Mouse (Mus musculus) liver, embryonic 15.5 days (tissue): ENCODE data around the gene Zfp536. TPM values are rescaled to one million over a fixed set of nuclear protein-coding genes. Genes with fewer than 3 reads are reported as not detected.

Experiments used
- ATAC-seq: fragments of 200-750 bp; cut with Nextera tagmentation; 2 replicates; pipeline ENCODE4 v1.8.0; 2017; ENCODE audit warnings: moderate number of reproducible peaks, mild to moderate bottlenecking, moderate library complexity; ENCODE audit not compliant: insufficient read depth
- H3K27ac ChIP-seq: fragments of 300-500 bp; sonication (generic); replicated peaks from 2 replicates; pipeline ENCODE4 v1.5.1; 2015; ENCODE audit warnings: mild to moderate bottlenecking, inconsistent platforms
- H3K27me3 ChIP-seq: fragments of 300-500 bp; sonication (generic); 2 replicates; pipeline ENCODE4 v1.6.1; 2015; ENCODE audit warnings: mild to moderate bottlenecking, inconsistent platforms
- H3K36me3 ChIP-seq: fragments of 300-500 bp; sonication (generic); replicated peaks from 2 replicates; pipeline ENCODE4 v1.6.1; 2015; ENCODE audit warnings: moderate library complexity, mild to moderate bottlenecking, inconsistent platforms
- H3K4me1 ChIP-seq: fragments of 300-500 bp; sonication (generic); replicated peaks from 2 replicates; pipeline ENCODE4 v1.6.1; 2015; ENCODE audit warnings: inconsistent platforms
- H3K4me2 ChIP-seq: fragments of 300-500 bp; sonication (generic); 2 replicates; pipeline ENCODE4 v1.6.1; 2015; ENCODE audit warnings: moderate library complexity, mild to moderate bottlenecking, inconsistent platforms
- H3K4me3 ChIP-seq: fragments of 300-500 bp; sonication (generic); replicated peaks from 2 replicates; pipeline ENCODE4 v1.5.1; 2015; ENCODE audit warnings: mild to moderate bottlenecking, inconsistent platforms
- H3K9ac ChIP-seq: fragments of 300-500 bp; sonication (generic); 2 replicates; pipeline ENCODE4 v1.6.1; 2015; ENCODE audit warnings: moderate library complexity, mild to moderate bottlenecking, inconsistent platforms
- H3K9me3 ChIP-seq: fragments of 300-500 bp; sonication (generic); replicated peaks from 2 replicates; pipeline ENCODE4 v1.6.1; 2016; ENCODE audit warnings: inconsistent platforms
- WGBS: fragments of 180-500 bp; shearing (Covaris S2); methylation state at CpG from one replicate; pipeline ENCODE4 v1.1.7; 2015; ENCODE audit warnings: mixed read lengths; ENCODE audit not compliant: insufficient replicate concordance; 5-methylcytosine and 5-hydroxymethylcytosine counted together
- polyA plus RNA-seq: library from polyadenylated mRNA; unstranded; fragments of >200 nt; fragmentation: Nextera tagmentation; extraction: Ambion mirVana; gene quantifications from 2 replicates; pipeline ENCODE4 v1.2.1, GENCODE M21; 2015

The Zfp536 gene
- polyA plus RNA-seq, result 0.07 TPM in 1 of 2 replicates, not detected in the other

DNA sequence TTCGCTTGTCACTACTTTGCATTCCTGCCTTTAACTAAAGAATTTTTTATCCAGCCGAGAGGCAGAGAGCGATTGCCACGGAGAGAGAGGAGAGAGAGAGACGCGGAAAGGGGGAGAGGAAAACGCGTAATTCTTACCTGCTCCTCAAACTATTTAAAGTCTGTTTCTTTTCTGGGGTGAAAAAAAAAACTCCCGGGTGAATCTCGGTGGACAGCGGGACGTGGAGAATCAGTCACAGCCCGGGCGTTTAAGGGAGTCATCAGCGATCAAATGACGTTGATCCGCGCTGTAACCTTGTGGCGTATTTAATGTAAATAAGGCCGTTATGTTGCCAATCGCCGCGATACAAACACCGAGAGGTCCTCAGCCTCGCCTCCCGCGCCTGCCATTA is at the start of gene Zfp536:
Gene Zfp536 (minus strand): TSS at position 330 of the 391 bp plus-strand sequence.
- WGBS, result 2% methylated on average over 27 of the region's 27 CpGs
- H3K4me1 ChIP-seq, result no peaks in the 10 kb centered on the region
- H3K9ac ChIP-seq, result no peak within 1 kb of the TSS
- no peak within 1 kb of the TSS; the same call in 1 of the 2 replicates for H3K4me3 ChIP-seq
- no peak within 1 kb of the TSS for H3K27ac ChIP-seq
- H3K36me3 ChIP-seq, result no peaks in the 10 kb centered on the region
- ATAC-seq, result no peak
- peaks cover 83% of the 10 kb centered on the region for H3K27me3 ChIP-seq
- peak within 1 kb of the TSS; percentile 64 for H3K4me2 ChIP-seq
- no peaks in the 10 kb centered on the region for H3K9me3 ChIP-seq

GRCm38 (mm10) chr7:37820670-37821301 is 47.3 kb upstream of the Zfp536 start:
- 42% methylated on average over 11 of the region's 11 CpGs for WGBS
- ATAC-seq, result no peak

GRCm38 (mm10) chr7:37818631-37819340 is 45.3 kb upstream of the Zfp536 start:
- 73% methylated on average over 8 of the region's 8 CpGs for WGBS
- no peaks in the 10 kb centered on the region for H3K27me3 ChIP-seq
- no peak overlapping the region for H3K9ac ChIP-seq
- ATAC-seq, result no peak
- H3K4me3 ChIP-seq, result no peak overlapping the region
- H3K9me3 ChIP-seq, result no peaks in the 10 kb centered on the region
- H3K27ac ChIP-seq, result no peak overlapping the region
- H3K36me3 ChIP-seq, result no peaks in the 10 kb centered on the region
- no peak overlapping the region for H3K4me2 ChIP-seq
- 0 out of 2 replicates have a peak, but pooled peaks cover 5% of the 10 kb centered on the region for H3K4me1 ChIP-seq

More at GRCm38 (mm10) chr7:37820670-37821301, 47.3 kb upstream of the Zfp536 start:
- Histone ChIP-seq H3K4me2 (no peak overlapping the region), H3K36me3 (no peaks in the 10 kb centered on the region), H3K27me3 (no peaks in the 10 kb centered on the region), H3K9me3 (no peaks in the 10 kb centered on the region), H3K27ac (no peak overlapping the region), H3K4me3 (no peak overlapping the region), H3K9ac (no peak overlapping the region), H3K4me1 (0 out of 2 replicates have a peak, but pooled peaks cover 5% of the 10 kb centered on the region)

DNA sequence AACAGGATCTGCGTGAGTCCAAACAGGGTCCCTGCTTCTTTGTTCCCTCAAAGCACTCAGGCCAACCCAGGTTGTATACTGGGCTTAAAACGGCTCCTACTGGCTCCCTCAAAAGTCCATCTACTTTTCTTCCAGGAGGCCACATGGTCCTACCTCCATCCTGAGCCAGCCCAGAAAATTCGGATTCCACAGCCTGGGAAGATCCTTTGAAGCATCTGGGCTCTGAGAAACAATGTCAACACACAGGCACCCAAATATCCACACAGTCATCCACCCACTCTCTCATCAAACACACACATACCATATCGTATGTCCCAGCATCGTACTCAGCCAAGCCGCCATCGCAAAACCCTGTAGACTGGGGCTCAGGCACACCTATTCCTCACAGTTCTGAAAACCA is 43.5 kb upstream of the Zfp536 start:
- Histone ChIP-seq H3K9ac (no peak overlapping the region), H3K4me1 (0 out of 2 replicates have a peak, but pooled peaks cover 5% of the 10 kb centered on the region), H3K27ac (no peak overlapping the region), H3K4me2 (no peak overlapping the region), H3K9me3 (no peaks in the 10 kb centered on the region), H3K36me3 (no peaks in the 10 kb centered on the region), H3K4me3 (no peak overlapping the region), H3K27me3 (no peaks in the 10 kb centered on the region)
- ATAC-seq, result no peak
- 61% methylated on average over 7 of the region's 7 CpGs for WGBS

DNA sequence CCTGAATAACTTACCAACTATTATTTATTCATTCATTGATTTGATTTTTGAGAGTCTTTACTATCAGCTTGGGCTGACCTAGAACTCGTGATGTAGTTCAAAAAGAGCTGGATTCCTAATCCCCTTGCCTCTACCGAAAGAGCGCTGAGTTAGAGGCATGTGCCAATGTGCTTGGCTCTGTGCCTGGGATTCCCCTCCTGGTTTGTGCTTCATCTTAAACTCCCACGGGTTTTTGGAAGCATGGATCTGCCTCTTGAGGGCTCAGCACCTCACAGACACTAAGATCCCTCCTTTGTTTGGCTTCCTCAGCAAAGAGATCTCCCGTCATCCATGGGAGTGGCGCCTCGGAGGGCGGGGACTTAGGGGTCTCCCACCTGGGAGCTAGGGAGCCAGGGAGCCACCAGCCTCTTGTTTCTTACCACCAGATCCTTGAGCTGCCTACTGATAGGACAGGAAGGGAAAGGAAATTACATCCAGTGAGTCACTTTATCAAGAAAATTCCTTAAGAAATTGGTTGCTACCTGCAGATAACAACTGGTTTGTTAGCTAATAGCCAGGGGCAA is 41.5 kb upstream of the Zfp536 start:
- no peak overlapping the region for H3K4me2 ChIP-seq
- ATAC-seq, result no peak
- no peaks in the 10 kb centered on the region for H3K27me3 ChIP-seq
- no peak overlapping the region for H3K4me3 ChIP-seq
- WGBS, result 52% methylated on average over 8 of the region's 8 CpGs
- no peaks in the 10 kb centered on the region for H3K9me3 ChIP-seq
- H3K27ac ChIP-seq, result no peak overlapping the region
- no peaks in the 10 kb centered on the region for H3K4me1 ChIP-seq
- H3K36me3 ChIP-seq, result no peaks in the 10 kb centered on the region
- H3K9ac ChIP-seq, result no peak overlapping the region

DNA sequence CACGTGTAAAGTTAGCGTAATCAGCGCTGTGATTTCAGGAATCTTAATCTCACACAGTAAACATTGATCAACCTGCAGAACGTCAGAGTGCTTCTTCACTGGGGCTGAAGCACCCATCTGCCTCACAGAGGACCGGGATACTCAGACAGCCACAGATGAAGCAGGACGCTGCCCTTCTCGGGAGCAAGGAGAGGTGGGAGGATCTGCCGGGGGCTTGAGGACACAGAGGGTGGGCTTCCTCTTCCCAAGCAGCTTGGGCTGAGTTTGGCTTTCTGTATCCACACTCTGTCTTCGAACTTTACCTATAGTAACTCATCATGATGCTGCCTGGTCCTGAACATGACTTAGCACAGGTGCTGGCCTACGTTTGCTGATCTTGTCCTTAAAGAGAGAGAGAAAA is 40.2 kb upstream of the Zfp536 start:
- WGBS, result 54% methylated on average over 10 of the region's 10 CpGs

DNA sequence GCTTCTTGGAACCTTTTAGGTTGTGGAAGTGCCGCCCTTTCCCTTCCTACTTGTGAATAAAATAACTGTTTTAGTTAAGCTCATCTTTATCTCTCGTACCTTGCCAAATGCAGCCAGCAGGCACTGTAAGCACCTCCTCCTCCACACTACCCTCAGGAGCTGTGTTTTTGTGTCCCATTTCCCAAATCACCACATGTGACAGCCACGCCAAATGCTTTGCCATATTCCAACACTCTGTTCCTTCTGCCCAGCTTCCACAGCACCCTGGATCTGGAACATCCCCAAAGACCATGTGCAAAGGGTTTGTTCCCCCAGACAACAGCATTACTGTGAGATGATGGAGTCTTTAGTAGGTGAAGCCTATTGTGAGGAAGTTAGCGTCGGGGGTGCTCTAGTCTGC is 36.5 kb upstream of the Zfp536 start:
- WGBS, result 65% methylated on average over 5 of the region's 5 CpGs
- ATAC-seq, result no peak
- Histone ChIP-seq H3K9ac (no peak overlapping the region), H3K36me3 (no peaks in the 10 kb centered on the region), H3K4me1 (no peaks in the 10 kb centered on the region), H3K27ac (no peak overlapping the region), H3K27me3 (no peaks in the 10 kb centered on the region), H3K4me2 (no peak overlapping the region), H3K9me3 (no peaks in the 10 kb centered on the region), H3K4me3 (no peak overlapping the region)

More for the DNA sequence above, 40.2 kb upstream of the Zfp536 start:
- Histone ChIP-seq H3K4me3 (no peak overlapping the region), H3K36me3 (no peaks in the 10 kb centered on the region), H3K4me1 (no peaks in the 10 kb centered on the region), H3K27me3 (no peaks in the 10 kb centered on the region), H3K4me2 (no peak overlapping the region), H3K27ac (no peak overlapping the region), H3K9ac (no peak overlapping the region), H3K9me3 (no peaks in the 10 kb centered on the region)
- no peak for ATAC-seq

DNA sequence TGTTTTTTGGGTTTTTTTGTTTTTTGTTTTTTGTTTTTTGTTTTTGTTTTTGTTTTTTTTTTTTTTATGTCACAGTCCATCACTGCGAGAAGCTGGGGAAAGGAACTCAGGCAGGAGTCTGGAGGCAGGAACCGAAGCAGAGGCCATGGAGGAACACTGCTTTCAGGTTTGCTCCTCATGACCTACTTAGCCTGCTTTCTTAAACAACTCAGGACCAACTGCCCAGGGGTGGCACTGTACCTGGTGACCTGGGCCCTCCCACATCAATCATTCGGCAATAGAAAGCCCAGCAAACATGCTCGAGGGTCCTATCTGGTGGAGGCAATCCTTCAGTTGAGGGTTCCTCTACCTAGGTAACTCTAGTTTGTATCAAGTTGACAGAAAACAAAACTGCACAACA is 35.6 kb upstream of the Zfp536 start:
- 63% methylated on average over 4 of the region's 4 CpGs for WGBS
- no peaks in the 10 kb centered on the region for H3K9me3 ChIP-seq
- no peak overlapping the region for H3K4me3 ChIP-seq
- ATAC-seq, result no peak
- H3K9ac ChIP-seq, result no peak overlapping the region
- H3K27ac ChIP-seq, result no peak overlapping the region
- H3K36me3 ChIP-seq, result no peaks in the 10 kb centered on the region
- no peak overlapping the region for H3K4me2 ChIP-seq
- no peaks in the 10 kb centered on the region for H3K4me1 ChIP-seq
- H3K27me3 ChIP-seq, result no peaks in the 10 kb centered on the region

GRCm38 (mm10) chr7:37801160-37801559 is 27.7 kb upstream of the Zfp536 start:
- no peak for ATAC-seq
- no peak overlapping the region for H3K27ac ChIP-seq
- no peaks in the 10 kb centered on the region for H3K36me3 ChIP-seq
- no peaks in the 10 kb centered on the region for H3K4me1 ChIP-seq
- H3K9me3 ChIP-seq, result no peaks in the 10 kb centered on the region
- 54% methylated on average over 3 of the region's 3 CpGs for WGBS
- no peak overlapping the region for H3K4me2 ChIP-seq
- no peak overlapping the region for H3K4me3 ChIP-seq
- H3K9ac ChIP-seq, result no peak overlapping the region
- no peaks in the 10 kb centered on the region for H3K27me3 ChIP-seq

DNA sequence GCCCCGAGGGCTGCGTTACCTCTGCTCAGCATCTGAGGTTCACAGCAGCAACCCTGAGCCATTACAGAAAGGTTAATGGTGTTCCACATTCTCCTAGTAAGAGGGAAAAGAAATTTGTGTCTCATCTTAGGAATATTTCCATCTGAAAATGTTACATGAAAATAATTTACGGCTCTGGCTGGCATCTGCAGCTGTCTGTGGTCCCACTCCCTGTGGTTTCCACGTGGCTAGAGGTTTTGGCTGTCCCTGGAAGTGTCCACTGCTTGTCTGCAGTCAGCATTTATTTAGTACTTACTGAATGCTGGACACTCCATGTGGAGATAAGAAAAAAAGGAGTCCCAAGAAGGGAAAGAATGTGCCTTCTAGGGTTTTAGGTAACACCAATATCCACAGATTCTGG is 15.3 kb upstream of the Zfp536 start:
- no peak overlapping the region for H3K4me3 ChIP-seq
- no peaks in the 10 kb centered on the region for H3K9me3 ChIP-seq
- 47% methylated on average over 4 of the region's 4 CpGs for WGBS
- no peak for ATAC-seq
- no peak overlapping the region for H3K9ac ChIP-seq
- H3K36me3 ChIP-seq, result no peaks in the 10 kb centered on the region
- no peak overlapping the region for H3K27ac ChIP-seq
- no peaks in the 10 kb centered on the region for H3K4me1 ChIP-seq
- H3K4me2 ChIP-seq, result no peak overlapping the region
- no peaks in the 10 kb centered on the region for H3K27me3 ChIP-seq

DNA sequence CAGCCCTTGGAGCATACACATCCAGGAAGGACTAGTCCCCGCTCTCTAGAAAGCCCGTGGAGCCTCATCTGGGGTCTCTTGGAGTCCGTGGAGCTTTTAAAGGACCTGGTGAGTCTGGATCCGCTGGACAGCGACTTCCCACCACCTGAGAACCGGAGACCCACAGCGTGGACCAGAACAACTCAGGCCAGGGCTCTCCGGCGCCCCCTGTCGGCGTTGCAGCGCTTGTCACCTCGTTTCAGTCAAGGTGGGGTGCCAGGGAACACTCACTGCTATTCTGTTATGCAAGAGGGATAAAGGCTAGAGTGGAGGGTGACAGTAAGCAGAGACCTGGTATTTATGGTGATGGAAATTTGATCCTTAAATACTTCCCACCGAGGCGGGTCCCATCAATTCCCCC is 2.1 kb upstream of the Zfp536 start:
- Histone ChIP-seq H3K9ac (no peak overlapping the region), H3K9me3 (no peaks in the 10 kb centered on the region), H3K4me2 (no peak overlapping the region), H3K27ac (no peak overlapping the region), H3K36me3 (no peaks in the 10 kb centered on the region), H3K27me3 (peaks cover 62% of the 10 kb centered on the region), H3K4me1 (no peaks in the 10 kb centered on the region), H3K4me3 (no peak overlapping the region)
- no peak for ATAC-seq
- WGBS, result 2% methylated on average over 15 of the region's 15 CpGs
